Mouse (Mus musculus): ENCODE measurements around the gene Nhp2. TPM values are rescaled to one million over a fixed set of nuclear protein-coding genes. Genes with fewer than 3 reads are reported as not detected.

The Nhp2 gene
- 10 to 100 TPM; 39.3 to 46.1 TPM for total RNA-seq (2023)

DNA sequence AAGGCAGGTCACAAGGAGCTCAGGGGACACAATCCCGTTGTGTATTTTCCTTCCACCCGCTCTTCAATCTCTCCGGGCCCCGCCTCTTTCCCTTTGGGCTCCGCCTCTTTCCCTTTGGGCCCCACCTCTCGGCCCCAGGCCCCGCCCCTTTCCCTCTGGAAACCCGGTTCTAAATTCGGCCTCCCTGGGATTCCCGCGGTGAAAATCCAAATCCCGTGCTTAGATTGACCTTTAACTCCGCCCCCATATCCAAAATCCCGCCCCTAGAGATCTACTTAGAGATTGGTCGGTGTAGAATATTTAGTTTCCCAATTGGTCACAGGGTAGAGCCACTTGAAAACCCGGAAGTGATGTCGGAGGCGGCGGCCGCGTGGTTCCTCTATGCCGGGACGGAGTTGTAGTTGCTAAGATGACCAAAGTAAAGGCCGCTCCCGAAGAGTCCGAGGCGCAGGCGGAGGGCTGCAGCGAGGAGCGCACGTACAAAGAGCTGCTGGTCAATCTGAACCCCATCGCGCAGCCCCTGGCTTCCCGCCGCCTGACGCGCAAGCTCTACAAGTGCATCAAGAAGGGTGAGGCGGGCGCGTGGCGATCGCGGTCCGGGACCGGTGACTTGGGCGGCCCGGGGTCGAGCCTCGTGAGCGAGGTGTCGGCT lies at the start of gene Nhp2:
Gene Nhp2 (plus strand): TSS at position 327 of the 652 bp plus-strand sequence.

DNA sequence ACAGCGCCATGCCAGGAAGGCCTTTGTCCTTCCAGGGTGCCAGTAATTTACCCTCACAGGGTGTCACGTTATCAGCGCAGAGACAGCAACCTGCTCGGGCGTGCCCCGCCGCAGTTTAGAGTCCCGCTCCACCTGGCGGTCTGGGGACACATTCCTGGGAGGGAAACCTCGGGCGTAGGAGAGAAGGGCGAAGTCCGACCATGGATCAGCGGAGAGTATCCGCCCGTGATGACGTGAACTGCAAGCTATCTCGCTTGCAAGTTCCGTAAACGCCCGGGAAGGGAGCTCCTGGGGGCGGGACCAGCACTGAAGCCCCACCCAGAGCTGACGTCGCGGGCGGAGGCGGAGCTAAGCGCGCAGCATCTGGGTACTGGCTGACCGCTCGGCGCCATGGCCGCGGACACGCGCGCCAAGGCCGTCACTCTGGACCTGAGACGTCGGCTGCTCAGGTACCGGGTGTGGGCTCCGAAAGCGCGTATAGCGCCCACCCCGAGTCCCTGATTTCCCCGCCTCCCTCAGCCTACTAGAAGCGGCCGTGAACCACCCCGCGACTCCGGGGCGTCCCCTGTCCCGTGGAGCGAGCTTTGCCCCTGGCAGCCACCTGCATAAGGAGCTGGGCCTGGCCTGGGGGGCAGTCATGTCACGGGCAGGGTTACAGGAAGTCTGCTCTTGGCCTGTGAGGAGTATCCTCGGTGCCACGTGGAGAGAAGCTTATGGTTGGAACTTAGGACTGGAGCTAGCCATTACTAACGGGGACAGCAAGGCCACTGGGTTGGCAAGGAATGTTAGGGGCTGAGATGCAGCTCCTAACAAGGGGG lies 34.9 kb upstream of the Nhp2 start, which contains the start of gene Phykpl:
Gene Phykpl (plus strand): TSS at position 327 of the 818 bp plus-strand sequence.

DNA sequence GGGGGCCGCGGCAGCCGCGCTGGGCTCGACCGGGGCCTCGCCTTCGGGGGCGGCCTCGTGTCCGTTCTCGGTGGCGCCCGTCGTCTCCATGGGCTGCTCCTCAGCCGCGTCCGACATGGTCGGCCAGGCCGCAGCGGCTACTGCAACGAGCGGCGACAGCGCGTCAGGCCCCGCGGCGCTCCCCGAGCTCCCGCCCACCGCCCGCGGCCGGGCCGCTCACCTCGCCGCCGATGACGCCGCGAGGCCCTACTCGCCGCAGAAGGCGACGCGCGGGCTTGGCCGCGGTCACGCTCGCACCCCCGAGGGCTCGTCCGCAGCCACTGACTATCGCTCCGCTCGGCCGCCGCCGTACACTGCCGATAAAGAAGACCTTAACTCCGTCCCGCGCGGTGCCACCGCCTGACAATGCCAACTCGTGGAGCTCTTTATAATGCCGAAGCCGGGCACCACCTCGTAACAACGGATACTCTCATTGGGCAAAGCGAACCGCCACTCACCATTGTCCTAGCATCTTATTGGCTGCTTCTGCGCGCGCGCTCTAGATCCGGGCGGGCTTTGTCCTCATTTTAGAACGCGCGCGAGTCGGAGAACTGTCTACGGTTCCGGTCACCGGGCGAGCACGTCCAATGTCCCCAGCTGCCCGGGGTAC lies 13.0 kb upstream of the Nhp2 start, which contains the start of gene Hnrnpab:
Gene Hnrnpab (minus strand): TSS at position 401 of the 649 bp plus-strand sequence.

DNA sequence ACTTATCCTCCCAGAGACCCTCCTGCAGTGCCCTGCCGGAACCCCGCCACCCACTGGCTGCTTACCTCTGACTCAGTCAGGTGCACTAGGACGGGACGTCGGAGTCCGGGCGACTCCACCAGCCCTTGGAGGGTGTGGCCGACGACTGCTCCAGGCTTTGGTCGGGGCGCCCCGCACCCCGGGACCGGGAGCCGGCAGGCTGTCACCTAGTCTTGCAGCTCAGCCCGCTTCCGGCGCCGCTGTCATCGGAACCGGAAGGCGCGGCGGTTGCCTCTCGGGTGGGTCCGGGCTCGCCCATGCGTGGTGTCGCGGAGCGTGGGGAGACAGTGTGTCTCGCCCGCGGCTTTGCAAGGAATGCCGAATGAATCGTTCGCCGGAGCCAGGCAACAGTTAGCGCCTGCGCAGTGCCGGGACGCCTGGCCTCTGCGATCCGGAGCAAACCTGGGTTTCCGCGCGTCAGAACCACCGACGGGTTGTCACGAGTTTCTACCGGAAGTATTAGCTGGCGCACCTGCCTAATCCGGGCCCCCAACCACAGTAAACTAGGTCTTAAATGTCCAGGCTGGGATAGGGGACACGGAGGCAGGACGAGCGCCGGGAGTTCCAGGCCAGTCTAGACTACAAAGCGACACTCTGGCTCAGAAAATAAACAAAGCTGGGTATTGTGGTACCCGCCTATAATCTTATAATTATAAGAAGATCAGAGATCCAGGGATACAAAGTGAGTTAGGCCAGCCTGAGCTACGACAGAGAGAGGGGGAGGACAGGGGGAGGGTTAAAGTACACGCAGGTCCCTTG lies 16.2 kb downstream of the Nhp2 start, which contains the start of gene Rmnd5b:
Gene Rmnd5b (minus strand): TSS at position 372 of the 798 bp plus-strand sequence.

DNA sequence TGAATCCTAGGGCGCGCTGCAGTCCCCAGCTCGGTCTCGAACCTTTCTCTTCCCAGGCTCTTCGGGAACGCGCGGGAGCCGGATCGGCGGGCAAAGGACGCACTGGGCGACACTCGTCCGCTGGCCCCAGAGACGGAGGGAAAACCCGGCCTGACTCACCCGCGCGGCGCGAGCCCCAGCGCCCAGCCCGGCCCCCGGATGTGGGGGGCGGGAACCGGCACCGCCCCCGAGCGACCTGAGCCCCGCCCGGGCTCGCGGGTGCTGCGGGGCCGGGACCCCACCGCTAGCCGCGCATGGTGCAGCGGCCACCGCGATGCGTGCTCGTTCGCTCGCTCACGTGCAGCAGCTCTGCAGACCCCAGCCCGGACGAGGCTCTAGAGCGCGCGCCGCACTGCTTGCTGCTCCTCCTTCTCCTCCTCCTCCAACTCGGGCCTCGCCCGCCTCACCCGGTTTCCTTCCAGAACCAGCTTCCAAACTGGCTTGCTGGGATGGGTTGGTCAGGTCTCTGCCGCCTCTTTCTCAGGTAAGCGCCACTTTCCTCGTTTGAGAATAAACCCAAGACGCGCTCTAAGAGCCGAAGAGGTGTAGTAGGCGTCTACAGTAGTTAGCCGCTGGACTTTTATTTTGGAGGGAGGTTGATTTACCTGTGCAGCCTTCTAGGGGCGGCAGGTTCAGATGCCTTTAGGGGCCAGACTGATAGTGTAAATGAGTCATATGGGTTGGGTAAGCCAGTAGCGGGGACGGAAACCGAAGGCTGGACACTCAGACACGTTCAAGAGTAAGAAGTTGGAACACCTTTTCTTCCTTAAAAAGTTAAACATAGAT lies 31.4 kb downstream of the Nhp2 start, which contains the start of the genes N4bp3 and D930048N14Rik:
Gene N4bp3 (minus strand): TSS at position 152 of the 825 bp plus-strand sequence.
Gene D930048N14Rik (plus strand): TSS at position 264 of the 825 bp plus-strand sequence.

Other genes starting within 250 kb of the Nhp2 start
- gene Phykpl, start 35.0 kb upstream of the Nhp2 start, total RNA-seq (2023), result 10 to 100 TPM; 11.0 to 12.1 TPM
- gene Hnrnpab, start 12.9 kb upstream of the Nhp2 start, total RNA-seq (2023), result 100 to 1,000 TPM; 164 to 189 TPM
- 10 to 100 TPM; 26.9 to 32.7 TPM for gene Rmnd5b, start 16.2 kb downstream of the Nhp2 start, total RNA-seq (2023)
- 1 to 10 TPM; 1.6 to 5.1 TPM for gene N4bp3, start 31.1 kb downstream of the Nhp2 start, total RNA-seq (2023)
- under 1 TPM in 1 of 2 experiments, not detected in 1; 0.18 TPM for gene D930048N14Rik, start 31.2 kb downstream of the Nhp2 start, total RNA-seq (2023)
- 10 to 100 TPM in 1 of 2 experiments, 1 to 10 TPM in 1; 6.4 to 10.2 TPM for gene 0610009B22Rik, start 69.1 kb downstream of the Nhp2 start, total RNA-seq (2023)
- gene Sec24a, start 143.9 kb downstream of the Nhp2 start, total RNA-seq (2023), result 10 to 100 TPM; 38.5 to 43.5 TPM
- gene Sar1b, start 144.0 kb downstream of the Nhp2 start, total RNA-seq (2023), result 10 to 100 TPM; 35.4 to 38.7 TPM
- gene Jade2, start 237.9 kb downstream of the Nhp2 start, total RNA-seq (2023), result 10 to 100 TPM; 18.6 to 21.0 TPM